Mouse (Mus musculus) adrenal gland, postnatal 36 days (tissue): Measurements from ENCODE around the gene Fkbp10. TPM values are rescaled to one million over a fixed set of nuclear protein-coding genes. Genes with fewer than 3 reads are reported as not detected.

Experiments used
- DNase-seq, 2 experiments: peaks; one replicate each; pipeline ENCODE4 v3.0.0; 2021; ENCODE audit warnings: mixed read lengths in 1 of 2
- total RNA-seq, 2 experiments: library from RNA; stranded (reverse); gene quantifications; 2 replicates each; pipeline ENCODE4 v1.2.3; 2021

The Fkbp10 gene
- total RNA-seq, 2 experiments from 2014 or later, result 23.7 to 27.2 TPM

GRCm38 (mm10) chr11:100409686-100410085 lies 5.8 kb upstream of the Fkbp10 start:
- no peak for DNase-seq

- peak; percentile 40 to 50 for DNase-seq
Observed at GRCm38 (mm10) chr11:100411736-100412135, 3.8 kb upstream of the Fkbp10 start.

GRCm38 (mm10) chr11:100413541-100413940 lies 2.0 kb upstream of the Fkbp10 start:
- DNase-seq, result no peak

GRCm38 (mm10) chr11:100414021-100414913 lies 1.2 kb upstream of the Fkbp10 start, which contains the start of gene P3h4:
TSS of gene P3h4 (minus strand) at chr11:100414836.
- peak; percentile 89 to 92 for DNase-seq

- DNase-seq, result no peak
Observed at GRCm38 (mm10) chr11:100421537-100421936, 6.0 kb downstream of the Fkbp10 start.

- no peak for DNase-seq
Observed at GRCm38 (mm10) chr11:100423836-100424235, 8.3 kb downstream of the Fkbp10 start.

GRCm38 (mm10) chr11:100425851-100426250 lies 10.4 kb downstream of the Fkbp10 start:
- peak; percentile 85 to 89 for DNase-seq

- DNase-seq, result no peak
Observed at GRCm38 (mm10) chr11:100426820-100427219, 11.3 kb downstream of the Fkbp10 start.

GRCm38 (mm10) chr11:100428612-100429199 lies 13.2 kb downstream of the Fkbp10 start:
- peak; percentile 89 to 91 for DNase-seq

- no peak for DNase-seq
Observed at GRCm38 (mm10) chr11:100430052-100430451, 14.6 kb downstream of the Fkbp10 start.

- no peak for DNase-seq
Observed at GRCm38 (mm10) chr11:100432002-100432401, 16.5 kb downstream of the Fkbp10 start.

- DNase-seq, result no peak
Observed at GRCm38 (mm10) chr11:100435678-100436246, 20.3 kb downstream of the Fkbp10 start.

- no peak for DNase-seq
Observed at GRCm38 (mm10) chr11:100437901-100438300, 22.4 kb downstream of the Fkbp10 start.

GRCm38 (mm10) chr11:100440691-100441522 lies 25.4 kb downstream of the Fkbp10 start:
- DNase-seq, result peak; percentile 92 to 93

- no peak for DNase-seq
Observed at GRCm38 (mm10) chr11:100441797-100442196, 26.3 kb downstream of the Fkbp10 start, which contains the start of the genes Nt5c3b and Klhl10. TSS of gene Nt5c3b (minus strand) at chr11:100441808. TSS of gene Klhl10 (plus strand) at chr11:100441917.

GRCm38 (mm10) chr11:100442625-100443024 lies 27.1 kb downstream of the Fkbp10 start:
- no peak for DNase-seq

- DNase-seq, result no peak
Observed at GRCm38 (mm10) chr11:100457247-100457646, 41.8 kb downstream of the Fkbp10 start.

GRCm38 (mm10) chr11:100457711-100458110 lies 42.2 kb downstream of the Fkbp10 start:
- no peak for DNase-seq

- DNase-seq, result no peak
Observed at GRCm38 (mm10) chr11:100462699-100463098, 47.2 kb downstream of the Fkbp10 start.

- DNase-seq, result no peak
Observed at GRCm38 (mm10) chr11:100465229-100465792, 49.8 kb downstream of the Fkbp10 start.

GRCm38 (mm10) chr11:100465833-100466232 lies 50.3 kb downstream of the Fkbp10 start:
- DNase-seq, result no peak
